Mouse (Mus musculus): ENCODE measurements around the gene Ces5a. TPM values are rescaled to one million over a fixed set of nuclear protein-coding genes. Genes with fewer than 3 reads are reported as not detected.
"Not testable (repeated sequence)": the region's sequence is repeated elsewhere in the genome, so short reads cannot be mapped to it uniquely, and the experiment has no call there.

Gene Ces5a
- 1 to 10 TPM in 1 of 2 experiments, under 1 TPM in 1; 0.86 to 1.7 TPM for total RNA-seq (2021)
- long read RNA-seq, experiment 1, partial matches to known transcripts: 0 of 1 reads
- long read RNA-seq, experiment 1, other reads (novel, unspliced or antisense): 1 of 1 reads
- long read RNA-seq, experiment 2: 0 reads

DNA sequence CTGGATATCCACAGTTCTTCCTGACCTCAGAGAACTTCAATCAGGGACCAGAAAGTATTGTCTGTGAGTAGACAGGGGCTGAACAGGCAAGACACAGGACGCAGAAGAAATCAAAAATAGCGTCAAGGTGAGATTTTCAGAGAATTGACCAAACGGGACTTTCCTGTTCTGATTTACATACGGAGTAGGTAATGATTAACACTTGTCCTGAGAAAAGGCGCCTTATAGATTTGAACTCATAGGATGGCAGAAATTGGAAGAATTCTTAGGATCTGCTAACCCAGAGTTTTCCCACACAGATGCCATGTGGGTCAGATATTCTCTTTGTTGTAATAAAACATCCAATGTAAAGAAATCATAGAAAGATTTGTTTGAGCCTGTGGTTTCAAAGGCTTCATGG lies at the start of gene Ces5a:
Ces5a (minus strand) TSS at position 101 of the 400 bp plus-strand sequence.
- no peak for DNase-seq (ENCODE audit: low spot score in 2 of 2)

GRCm38 (mm10) chr8:93572841-93573240 lies 37.2 kb upstream of the Ces5a start:
- DNase-seq (ENCODE audit: low spot score in 2 of 2): no peak

DNA sequence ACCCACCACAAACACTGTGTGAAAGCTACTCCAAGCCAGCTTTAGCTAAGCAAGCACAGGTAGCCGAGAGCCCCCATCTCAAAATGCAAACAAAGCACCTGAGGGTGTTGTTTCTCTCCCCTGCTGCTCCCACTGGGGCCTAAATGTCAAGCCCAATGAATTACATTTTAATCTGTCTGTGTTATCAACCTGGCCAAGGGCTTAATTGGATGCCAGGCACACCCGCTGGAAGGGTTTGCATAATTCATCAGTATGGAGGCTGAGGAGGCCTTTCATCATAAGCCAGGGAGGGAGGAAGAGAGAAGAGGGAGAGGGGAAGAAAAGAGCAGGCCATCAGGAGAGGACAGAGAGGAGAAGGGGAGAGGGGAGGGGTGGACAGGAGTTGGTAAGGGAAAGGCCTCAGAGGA lies 36.5 kb upstream of the Ces5a start:
- DNase-seq (ENCODE audit: low spot score in 2 of 2): peak; percentile 50 to 67

DNA sequence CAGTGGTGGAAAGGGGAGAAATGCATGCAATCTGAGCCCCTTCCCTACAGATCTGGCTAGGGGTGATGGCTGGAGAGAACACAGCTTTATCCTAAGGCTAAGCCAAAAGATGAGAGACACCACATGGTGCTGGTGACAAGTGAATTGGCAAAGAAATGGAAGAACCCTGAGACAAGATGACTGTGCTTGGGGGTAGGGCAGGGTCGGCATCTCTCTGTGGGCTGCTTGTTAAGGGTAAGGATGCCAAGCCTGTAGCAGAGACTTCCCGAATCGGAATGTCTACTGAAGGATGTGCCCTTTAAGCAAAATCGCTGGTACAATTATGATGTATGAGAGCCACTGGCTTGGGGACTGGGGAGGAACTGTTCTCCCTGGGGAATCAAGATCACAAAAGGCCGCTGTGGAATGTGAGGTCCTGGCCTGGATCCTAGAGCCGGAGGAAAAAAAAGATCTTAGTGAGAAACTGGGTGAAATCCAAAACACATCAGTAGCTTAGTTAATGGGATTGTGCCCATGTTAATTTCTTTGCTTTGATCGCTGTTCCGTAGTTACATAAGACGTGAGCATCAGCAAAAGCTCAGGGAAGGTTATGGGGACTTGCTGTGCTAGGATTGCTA lies 35.8 kb upstream of the Ces5a start:
- DNase-seq (ENCODE audit: low spot score in 2 of 2): peak; percentile 68 to 85

- DNase-seq (ENCODE audit: low spot score in 2 of 2): no peak
Observed at GRCm38 (mm10) chr8:93570186-93570530, 34.5 kb upstream of the Ces5a start.

DNA sequence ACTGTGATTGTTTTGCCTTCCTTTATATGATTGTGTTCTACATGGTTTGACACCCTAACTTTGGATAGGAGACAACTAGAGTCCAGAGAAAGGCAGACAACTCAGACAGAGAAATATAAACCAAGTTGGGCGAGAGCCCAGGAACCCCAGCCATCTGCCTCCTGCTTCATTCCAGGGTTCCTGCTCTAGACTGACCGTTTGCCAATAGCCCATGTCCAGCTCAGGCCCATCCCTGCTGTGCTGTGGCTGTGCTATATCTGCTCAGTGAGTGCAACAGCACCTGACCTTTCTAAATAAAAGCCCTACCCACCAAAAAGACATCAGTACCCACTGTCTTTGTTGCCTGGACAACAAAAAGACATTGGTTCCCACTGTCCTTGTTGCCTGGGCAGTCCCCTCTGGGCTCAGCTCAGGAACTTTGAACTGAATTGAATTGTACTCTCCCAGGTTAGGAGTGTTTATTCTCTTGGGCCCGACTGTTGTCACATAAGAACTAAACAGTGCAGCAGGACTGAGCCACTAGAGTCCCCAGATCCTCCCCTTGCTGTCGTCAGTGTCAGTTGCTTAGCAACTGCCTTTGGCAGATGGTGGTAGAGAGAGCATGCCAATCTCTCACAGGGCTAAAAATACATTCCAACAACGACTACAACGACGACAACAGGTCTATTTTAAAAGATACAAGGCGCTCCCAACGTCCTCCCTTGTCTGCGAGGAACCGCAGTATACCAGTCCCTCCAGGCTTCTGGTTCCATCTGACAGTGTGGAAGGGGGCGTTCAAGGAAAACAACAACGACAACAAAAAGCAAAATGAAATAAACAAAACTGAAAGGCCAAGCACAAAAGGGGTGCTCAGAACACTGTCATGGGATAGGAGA lies 33.9 kb upstream of the Ces5a start:
- DNase-seq (ENCODE audit: low spot score in 2 of 2): peak; percentile 84 to 95

DNA sequence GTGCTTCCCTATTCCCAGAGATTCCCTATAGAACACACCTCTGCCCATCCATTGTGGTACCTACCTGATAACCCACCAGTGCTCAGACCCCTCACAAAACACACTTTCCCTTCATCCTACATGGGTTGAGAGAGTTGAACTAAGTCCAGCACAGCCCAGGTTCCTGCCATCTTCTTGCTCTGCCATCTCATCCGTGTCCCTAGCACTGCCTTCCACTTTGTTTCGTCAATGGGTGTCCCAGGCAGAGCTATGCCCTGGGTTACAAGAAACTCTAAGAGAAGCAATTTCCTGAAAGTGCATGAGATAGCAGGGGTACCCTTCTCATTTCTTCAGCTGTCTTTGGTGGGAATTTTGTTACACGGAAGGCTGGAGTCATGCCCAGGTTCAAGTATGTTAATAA lies 33.0 kb upstream of the Ces5a start:
- DNase-seq (ENCODE audit: low spot score in 2 of 2): no peak

- peak; percentile 28 to 68 for DNase-seq (ENCODE audit: low spot score in 2 of 2)
Observed at GRCm38 (mm10) chr8:93567086-93567485, 31.5 kb upstream of the Ces5a start.

DNA sequence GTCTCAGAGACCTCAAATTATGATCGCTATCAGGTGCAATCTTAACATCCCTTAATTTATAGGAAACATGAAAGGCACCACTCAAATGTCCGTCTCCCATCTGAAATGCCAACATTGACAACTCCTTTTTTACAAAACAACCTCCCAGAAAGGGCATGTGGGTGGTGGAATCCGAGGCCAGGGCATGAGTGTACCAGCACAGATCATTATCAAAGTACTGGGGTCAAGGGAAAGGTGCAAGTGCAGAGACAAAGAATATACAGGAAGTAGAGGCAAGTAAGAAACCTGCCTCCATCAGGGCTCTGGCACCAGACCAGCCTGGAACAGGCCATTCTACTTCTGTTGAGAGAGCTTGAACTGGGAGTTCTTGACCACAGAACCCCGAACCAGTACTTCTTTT lies 29.0 kb upstream of the Ces5a start:
- no peak for DNase-seq (ENCODE audit: low spot score in 2 of 2)

DNA sequence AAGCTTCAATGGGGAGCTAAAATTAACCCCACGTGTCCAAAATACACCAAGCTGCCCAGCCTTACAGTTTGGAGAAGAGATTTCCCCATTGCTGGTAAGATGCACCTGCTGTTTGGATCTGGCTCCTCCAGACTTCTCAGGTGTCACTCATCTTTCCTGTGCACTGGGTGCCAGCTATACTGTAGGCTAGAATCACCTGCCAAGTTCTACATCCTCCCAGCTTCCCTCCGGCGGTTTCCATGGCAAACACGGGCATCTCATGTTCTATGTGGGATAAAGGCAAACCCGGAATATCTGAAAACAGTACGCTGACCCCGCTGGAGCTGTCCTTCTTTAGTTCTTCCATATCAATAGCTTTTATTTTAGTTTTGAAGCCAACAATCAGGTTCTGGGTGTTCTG lies 27.9 kb upstream of the Ces5a start:
- DNase-seq (ENCODE audit: low spot score in 2 of 2): no peak

DNA sequence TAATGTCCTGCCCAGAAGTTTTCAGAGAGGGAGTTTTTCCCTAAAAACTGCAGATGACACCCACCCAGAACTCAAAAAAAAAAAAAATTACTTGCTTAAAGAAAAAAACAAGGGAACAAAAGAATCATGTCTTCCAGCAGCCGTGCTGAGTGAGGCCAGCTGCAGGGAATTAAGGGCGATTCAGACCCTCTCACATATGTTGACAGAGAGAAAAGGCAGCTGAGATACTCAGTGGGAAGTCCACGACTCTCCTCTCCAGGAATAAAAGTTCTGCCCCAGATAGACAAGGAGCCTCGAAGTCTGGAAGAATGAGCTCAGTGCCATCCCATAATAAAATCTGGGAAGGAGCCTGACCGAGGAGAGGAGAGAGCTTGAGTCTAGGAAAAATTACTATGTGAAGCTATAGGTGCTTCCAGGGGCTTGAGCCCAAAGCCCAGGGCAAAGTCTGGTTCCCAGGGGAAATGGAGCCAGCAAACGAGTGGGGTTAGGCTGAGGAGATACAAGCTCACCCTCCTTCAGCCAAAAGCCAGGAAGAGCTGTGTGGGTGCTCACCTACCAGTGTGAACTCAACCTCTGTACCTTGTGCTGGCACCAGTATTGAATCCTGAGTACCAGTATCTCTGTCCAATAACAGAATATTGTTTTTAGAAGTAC lies 27.1 kb upstream of the Ces5a start:
- DNase-seq (ENCODE audit: low spot score in 2 of 2): no peak

DNA sequence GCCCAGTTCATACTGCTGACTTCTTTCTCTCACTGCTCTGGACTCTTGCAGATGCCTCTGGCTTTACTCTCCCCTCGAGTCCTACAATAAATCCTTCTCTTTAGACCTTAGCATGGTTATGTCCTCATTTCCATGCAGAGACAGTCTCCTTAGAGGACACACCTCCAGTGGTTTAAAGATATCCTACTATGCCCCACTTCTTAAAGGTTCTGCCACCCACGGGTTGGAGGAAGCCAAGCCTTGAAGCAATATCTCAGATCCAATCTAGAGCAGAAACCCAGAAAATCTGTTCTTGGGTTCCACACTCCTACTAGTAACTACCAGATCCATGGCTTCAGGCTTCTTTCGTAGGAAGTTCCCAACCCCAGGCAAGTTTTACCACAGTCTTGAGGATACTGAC lies 25.6 kb upstream of the Ces5a start:
- no peak for DNase-seq (ENCODE audit: low spot score in 2 of 2)

DNA sequence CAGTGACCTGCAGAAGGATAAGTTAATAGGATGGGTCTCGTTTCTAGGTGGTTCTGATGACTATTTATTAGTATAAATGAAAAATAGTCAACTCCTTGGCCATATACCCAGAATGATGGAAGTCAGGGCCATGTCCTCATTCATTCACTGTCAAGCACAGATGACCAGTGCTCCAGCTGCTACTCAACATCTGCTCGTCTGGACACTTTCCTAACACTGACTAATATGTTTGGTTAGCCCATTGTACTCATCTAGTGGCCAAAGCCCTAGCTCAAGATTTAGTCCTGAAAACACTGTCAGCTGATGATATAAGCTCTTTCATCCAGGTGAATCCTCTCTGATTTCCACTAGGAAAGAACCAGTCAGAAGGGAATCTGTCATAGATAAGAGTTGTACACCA lies 24.1 kb upstream of the Ces5a start:
- DNase-seq (ENCODE audit: low spot score in 2 of 2): no peak

DNA sequence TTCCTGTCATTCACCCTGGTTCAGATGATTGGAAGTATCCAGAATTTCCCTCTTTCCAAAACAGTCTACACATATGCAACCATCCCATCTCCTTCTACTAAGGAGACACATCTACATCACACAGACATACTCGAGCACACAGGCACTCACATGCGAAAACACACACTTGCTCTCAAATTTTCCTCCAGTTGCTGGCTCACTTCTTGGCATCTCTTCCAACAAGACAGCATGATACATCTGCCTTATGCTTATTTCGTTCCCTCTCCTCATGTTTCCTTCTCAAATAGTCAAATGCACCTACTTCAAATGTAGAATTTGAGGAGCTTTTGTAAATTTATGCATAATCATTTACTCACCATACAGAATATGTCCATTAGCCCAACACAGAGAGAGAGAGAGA lies 33.0 kb downstream of the Ces5a start:
- no peak for DNase-seq (ENCODE audit: low spot score in 2 of 2)

- DNase-seq (ENCODE audit: low spot score in 2 of 2): no peak
Observed at GRCm38 (mm10) chr8:93499437-93499836, 36.2 kb downstream of the Ces5a start.

DNA sequence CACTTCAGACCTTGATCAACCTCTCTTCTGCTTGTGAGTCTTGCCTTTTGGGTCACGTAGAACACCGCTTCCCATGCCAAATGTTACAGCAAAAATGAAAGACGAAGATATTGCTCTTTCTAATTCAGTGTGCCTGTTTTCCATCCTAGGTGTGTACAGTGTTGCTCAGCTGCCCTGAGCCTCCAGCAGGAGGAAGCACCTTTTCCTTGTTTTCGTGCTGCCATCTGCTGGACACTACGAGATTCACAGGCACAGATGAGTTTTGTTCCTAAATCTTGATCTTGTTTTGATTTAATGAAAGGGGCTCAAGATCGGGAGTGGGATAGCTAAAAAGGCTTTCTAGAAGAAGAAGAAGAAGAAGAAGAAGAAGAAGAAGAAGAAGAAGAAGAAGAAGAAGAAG lies 40.3 kb downstream of the Ces5a start:
- peak; percentile 59 to 73 for DNase-seq (ENCODE audit: low spot score in 2 of 2)

DNA sequence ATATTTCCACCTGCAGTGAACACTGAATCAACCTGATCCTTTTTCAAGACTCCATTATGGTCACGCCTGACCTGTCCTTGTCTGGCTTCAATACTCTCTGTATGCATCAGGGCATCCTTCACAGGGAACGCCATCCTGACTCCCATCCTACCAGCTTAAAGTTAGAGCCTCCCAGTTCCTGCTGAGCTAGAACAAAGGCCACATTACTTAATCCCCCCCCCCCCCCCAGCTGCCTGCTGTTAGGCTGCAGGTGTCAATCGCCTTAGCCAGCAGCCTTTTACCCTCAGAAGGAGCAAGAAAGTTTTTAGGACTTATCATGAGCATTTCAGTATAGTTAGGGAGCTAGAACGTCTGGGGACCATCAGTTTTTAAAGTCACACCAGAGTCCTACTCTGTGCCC lies 46.9 kb downstream of the Ces5a start:
- no peak for DNase-seq (ENCODE audit: low spot score in 2 of 2)

- no peak for DNase-seq (ENCODE audit: low spot score in 2 of 2)
Observed at GRCm38 (mm10) chr8:93478211-93478610, 57.4 kb downstream of the Ces5a start.

DNA sequence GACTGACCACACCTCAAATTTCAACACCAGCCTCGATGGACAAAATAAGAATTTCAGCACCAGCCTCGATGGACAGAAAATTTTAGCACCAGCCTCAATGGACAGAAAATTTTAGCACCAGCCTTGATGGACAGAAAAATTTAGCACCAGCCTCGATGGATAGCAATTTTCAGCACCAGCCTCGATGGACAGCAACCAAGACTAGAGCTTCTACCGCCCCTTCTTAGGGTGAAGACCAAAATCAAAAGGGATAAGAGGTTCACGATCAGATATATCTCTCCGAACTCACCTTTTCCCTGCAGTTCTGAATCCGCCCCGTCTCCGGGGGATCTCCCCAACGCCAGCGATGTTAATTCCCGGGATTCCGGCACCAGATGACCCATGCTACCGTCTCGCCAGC lies 65.9 kb downstream of the Ces5a start:
- DNase-seq (ENCODE audit: low spot score in 2 of 2): not testable (repeated sequence)

DNA sequence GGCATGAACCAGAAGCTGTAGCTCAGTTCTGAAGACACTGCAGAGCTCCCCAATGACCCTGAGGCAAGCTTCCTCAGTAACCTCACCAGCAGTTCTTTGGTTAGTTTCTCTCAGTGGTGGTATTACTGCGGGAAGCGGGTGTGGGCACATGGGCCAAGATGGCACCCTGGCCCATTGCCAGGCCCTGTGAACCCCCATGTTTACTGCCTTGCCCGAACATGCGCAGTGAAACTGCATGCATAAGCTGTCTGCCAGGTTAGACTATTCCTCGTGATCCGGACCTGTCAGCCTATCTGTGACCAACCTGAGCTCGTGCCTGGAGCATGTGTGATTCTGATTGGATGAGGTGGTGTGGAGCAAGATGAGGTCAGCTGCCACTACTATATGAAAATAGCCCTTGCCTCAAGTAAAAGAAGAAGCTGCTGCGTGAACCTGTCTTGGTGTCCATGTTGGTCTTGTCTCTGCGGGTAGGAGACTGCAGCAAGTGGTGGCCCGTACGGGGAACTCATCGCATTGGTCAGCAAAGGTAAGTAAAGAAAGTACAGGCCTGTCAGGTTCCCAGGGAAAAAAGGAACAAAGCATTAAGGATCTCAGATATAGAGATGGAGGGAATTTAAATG lies 81.3 kb downstream of the Ces5a start:
- no peak for DNase-seq (ENCODE audit: low spot score in 2 of 2)

Measured in layer of hippocampus, postnatal 14 days (tissue).